Mouse (Mus musculus) brain, embryonic 14.5 days (tissue): ENCODE results near the gene Ankrd26.

Experiments
- CTCF ChIP-seq: fragments of 200-500 bp; IDR thresholded peaks from 2 replicates; pipeline ENCODE4 v1.5.1; 2012; ENCODE audit warnings: inconsistent platforms, mild to moderate bottlenecking, moderate library complexity, borderline replicate concordance; ENCODE audit not compliant: insufficient read depth, insufficient read length; ENCODE audit errors: extremely low read depth
- POLR2A ChIP-seq: fragments of 200-500 bp; IDR thresholded peaks from 2 replicates; pipeline ENCODE4 v1.6.1; 2012; ENCODE audit warnings: mild to moderate bottlenecking, inconsistent platforms, borderline replicate concordance; ENCODE audit not compliant: poor library complexity, insufficient read depth, insufficient read length, severe bottlenecking; ENCODE audit errors: extremely low read depth

- TF ChIP-seq POLR2A (no peak), CTCF (no peak)
Measured at GRCm38 (mm10) chr6:118608906-118609305, 46.9 kb upstream of the Ankrd26 start.
